Mouse (Mus musculus): ENCODE results near the gene Coq4.

The Coq4 gene

GRCm38 (mm10) chr2:29815678-29816371 lies 28.5 kb downstream of the Coq4 start:
- Histone ChIP-seq H3K4me3 (replicated peaks; ENCODE audit: low read length) (no peak overlapping the region), H3K9me3 (ENCODE audit: low read length) (no peaks in the 10 kb centered on the region), H3K4me1 (replicated peaks; ENCODE audit: low read depth, low read length) (peaks cover 54% of the 10 kb centered on the region), H3K36me3 (ENCODE audit: insufficient read depth, low read length) (peaks cover 62% of the 10 kb centered on the region), H3K27me3 (ENCODE audit: insufficient read depth, low read length) (no peaks in the 10 kb centered on the region)
- TF ChIP-seq POU5F1 (IDR thresholded peaks at IDR 0.05; ENCODE audit: borderline replicate concordance, low read length) (no peak), CTCF (conservative IDR thresholded peaks at IDR 0.05; ENCODE audit: low read length) (no peak), NANOG (IDR thresholded peaks at IDR 0.05; ENCODE audit: borderline replicate concordance, low read length) (no peak)

DNA sequence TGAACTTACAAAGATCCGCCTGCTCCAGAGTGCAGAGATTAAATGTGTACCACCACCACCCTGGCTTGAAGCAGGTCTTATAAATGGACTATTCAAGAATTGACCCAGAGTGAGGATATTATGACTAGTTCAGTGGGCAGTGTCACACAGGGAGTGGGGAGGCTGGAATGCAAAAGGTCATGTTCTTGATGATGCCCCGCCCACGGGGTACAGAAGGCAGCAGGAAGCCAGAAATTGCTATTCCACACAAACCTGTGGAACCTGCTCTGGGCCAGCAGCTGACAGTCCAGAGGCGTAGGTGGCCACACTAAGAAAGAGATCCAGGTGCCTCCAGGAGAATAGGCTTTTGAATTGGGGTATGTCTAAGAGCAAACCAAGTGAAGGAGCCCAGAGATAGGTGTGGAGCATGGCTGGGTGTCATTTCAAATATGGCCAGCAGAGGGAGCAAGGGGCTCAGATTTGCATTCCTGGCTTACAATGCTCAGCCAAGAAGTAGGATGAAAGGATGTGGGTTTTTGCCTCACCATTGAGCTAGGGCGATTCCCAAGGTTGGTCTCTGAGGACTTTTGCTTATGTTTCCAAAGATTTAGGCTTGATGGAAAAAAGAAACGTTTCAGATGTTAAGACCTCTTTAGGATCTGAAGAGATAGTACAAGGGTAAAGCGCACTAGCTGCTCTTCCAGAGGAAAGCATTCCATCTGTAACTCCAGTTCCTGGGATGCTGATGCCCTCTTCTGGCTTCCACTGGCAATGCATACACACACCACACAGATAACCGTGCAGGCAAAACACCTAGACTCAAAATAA lies 30.3 kb downstream of the Coq4 start:
- TF ChIP-seq NANOG (IDR thresholded peaks at IDR 0.05; ENCODE audit: borderline replicate concordance, low read length) (no peak), CTCF (conservative IDR thresholded peaks at IDR 0.05; ENCODE audit: low read length) (peak; percentile 90), POU5F1 (IDR thresholded peaks at IDR 0.05; ENCODE audit: borderline replicate concordance, low read length) (no peak)
- no peaks in the 10 kb centered on the region for H3K27me3 ChIP-seq (ENCODE audit: insufficient read depth, low read length)
- H3K9me3 ChIP-seq (ENCODE audit: low read length), result no peaks in the 10 kb centered on the region
- no peak overlapping the region for H3K4me3 ChIP-seq (replicated peaks; ENCODE audit: low read length)
- H3K4me1 ChIP-seq (replicated peaks; ENCODE audit: low read depth, low read length), result peaks cover 67% of the 10 kb centered on the region
- peaks cover 44% of the 10 kb centered on the region for H3K36me3 ChIP-seq (ENCODE audit: insufficient read depth, low read length)

GRCm38 (mm10) chr2:29819363-29819762 lies 32.1 kb downstream of the Coq4 start:
- TF ChIP-seq NANOG (IDR thresholded peaks at IDR 0.05; ENCODE audit: borderline replicate concordance, low read length), result no peak
- no peak for TF ChIP-seq POU5F1 (IDR thresholded peaks at IDR 0.05; ENCODE audit: borderline replicate concordance, low read length)
- TF ChIP-seq CTCF (conservative IDR thresholded peaks at IDR 0.05; ENCODE audit: low read length), result no peak

GRCm38 (mm10) chr2:29820025-29820817 lies 32.9 kb downstream of the Coq4 start, which contains the start of gene Urm1:
Urm1 (plus strand) TSS chr2:29820075.
- TF ChIP-seq CTCF (conservative IDR thresholded peaks at IDR 0.05; ENCODE audit: low read length) (no peak), NANOG (IDR thresholded peaks at IDR 0.05; ENCODE audit: borderline replicate concordance, low read length) (peak; percentile 55; the same call in 1 of the 2 replicates), POU5F1 (IDR thresholded peaks at IDR 0.05; ENCODE audit: borderline replicate concordance, low read length) (peak; percentile 64)
- Histone ChIP-seq H3K36me3 (ENCODE audit: insufficient read depth, low read length) (peaks cover 21% of the 10 kb centered on the region), H3K9me3 (ENCODE audit: low read length) (no peaks in the 10 kb centered on the region), H3K4me1 (replicated peaks; ENCODE audit: low read depth, low read length) (peaks cover 83% of the 10 kb centered on the region), H3K4me3 (replicated peaks; ENCODE audit: low read length) (peak within 1 kb of the TSS; percentile 72), H3K27me3 (ENCODE audit: insufficient read depth, low read length) (no peaks in the 10 kb centered on the region)

More at GRCm38 (mm10) chr2:29819363-29819762, 32.1 kb downstream of the Coq4 start:
- no peaks in the 10 kb centered on the region for H3K27me3 ChIP-seq (ENCODE audit: insufficient read depth, low read length)
- H3K4me1 ChIP-seq (replicated peaks; ENCODE audit: low read depth, low read length), result peaks cover 79% of the 10 kb centered on the region
- no peaks in the 10 kb centered on the region for H3K9me3 ChIP-seq (ENCODE audit: low read length)
- peak overlapping the region; percentile 8; the same call in 1 of the 2 replicates for H3K4me3 ChIP-seq (replicated peaks; ENCODE audit: low read length)
- H3K36me3 ChIP-seq (ENCODE audit: insufficient read depth, low read length), result peaks cover 27% of the 10 kb centered on the region

DNA sequence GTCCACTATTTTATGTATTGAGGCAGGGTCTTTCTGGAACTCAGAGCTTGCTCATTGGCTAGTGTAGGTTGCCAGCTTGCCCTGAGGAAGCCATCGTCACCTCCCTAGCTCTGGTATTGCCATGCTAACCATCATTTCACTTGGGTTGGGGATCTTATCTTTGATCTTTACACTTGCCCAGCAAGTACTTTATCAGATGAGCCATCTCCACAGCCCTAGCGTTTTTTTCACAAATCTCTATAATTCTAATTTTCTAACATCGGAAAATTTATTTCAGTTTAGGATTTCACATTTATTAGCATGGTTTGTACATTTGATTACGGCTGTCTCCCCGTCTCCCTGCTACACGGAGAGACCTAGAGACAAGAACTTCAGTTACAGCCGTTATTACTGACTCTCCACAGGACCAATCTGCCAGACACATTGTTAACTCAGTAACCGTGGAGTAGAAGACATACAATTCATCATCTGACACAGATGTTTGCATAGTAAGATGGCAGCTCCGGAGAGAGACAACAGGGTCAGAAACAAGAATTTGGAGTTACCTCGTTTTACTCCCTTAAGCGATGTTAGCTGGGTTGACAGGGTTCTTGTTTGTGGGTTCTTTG lies 39.1 kb downstream of the Coq4 start:
- no peaks in the 10 kb centered on the region for H3K9me3 ChIP-seq (ENCODE audit: low read length)
- TF ChIP-seq CTCF (conservative IDR thresholded peaks at IDR 0.05; ENCODE audit: low read length), result no peak
- TF ChIP-seq NANOG (IDR thresholded peaks at IDR 0.05; ENCODE audit: borderline replicate concordance, low read length), result no peak
- no peak for TF ChIP-seq POU5F1 (IDR thresholded peaks at IDR 0.05; ENCODE audit: borderline replicate concordance, low read length)

GRCm38 (mm10) chr2:29826926-29827708 lies 39.8 kb downstream of the Coq4 start:
- no peaks in the 10 kb centered on the region for H3K27me3 ChIP-seq (ENCODE audit: insufficient read depth, low read length)
- no peaks in the 10 kb centered on the region for H3K9me3 ChIP-seq (ENCODE audit: low read length)
- TF ChIP-seq CTCF (conservative IDR thresholded peaks at IDR 0.05; ENCODE audit: low read length), result no peak
- no peak for TF ChIP-seq NANOG (IDR thresholded peaks at IDR 0.05; ENCODE audit: borderline replicate concordance, low read length)
- no peak for TF ChIP-seq POU5F1 (IDR thresholded peaks at IDR 0.05; ENCODE audit: borderline replicate concordance, low read length)
- peak overlapping the region; percentile 100 for H3K4me3 ChIP-seq (replicated peaks; ENCODE audit: low read length)
- H3K4me1 ChIP-seq (replicated peaks; ENCODE audit: low read depth, low read length), result peaks cover 77% of the 10 kb centered on the region
- peaks cover 48% of the 10 kb centered on the region for H3K36me3 ChIP-seq (ENCODE audit: insufficient read depth, low read length)

More for the DNA sequence above, 39.1 kb downstream of the Coq4 start:
- Histone ChIP-seq H3K27me3 (ENCODE audit: insufficient read depth, low read length) (no peaks in the 10 kb centered on the region), H3K4me1 (replicated peaks; ENCODE audit: low read depth, low read length) (peaks cover 77% of the 10 kb centered on the region), H3K4me3 (replicated peaks; ENCODE audit: low read length) (peak overlapping the region; percentile 100), H3K36me3 (ENCODE audit: insufficient read depth, low read length) (peaks cover 41% of the 10 kb centered on the region)

DNA sequence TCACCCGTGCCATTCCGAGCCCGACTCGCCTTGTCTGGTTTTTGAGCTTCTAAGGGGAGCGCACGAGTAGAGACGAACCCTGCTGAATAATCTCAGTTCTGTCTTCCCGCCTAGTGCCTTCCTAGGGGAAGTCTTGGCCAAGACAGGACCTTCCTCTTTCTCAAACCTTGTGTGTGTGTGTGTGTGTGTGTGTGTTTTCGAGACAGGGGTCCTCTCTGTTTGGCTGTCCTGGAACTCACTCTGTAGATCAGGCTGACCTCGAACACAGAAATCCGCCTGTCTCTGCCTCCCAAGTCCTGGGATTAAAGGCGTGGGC lies 40.4 kb downstream of the Coq4 start:
- TF ChIP-seq CTCF (conservative IDR thresholded peaks at IDR 0.05; ENCODE audit: low read length), result no peak
- no peak for TF ChIP-seq NANOG (IDR thresholded peaks at IDR 0.05; ENCODE audit: borderline replicate concordance, low read length)
- TF ChIP-seq POU5F1 (IDR thresholded peaks at IDR 0.05; ENCODE audit: borderline replicate concordance, low read length), result no peak
- Histone ChIP-seq H3K36me3 (ENCODE audit: insufficient read depth, low read length) (peaks cover 51% of the 10 kb centered on the region), H3K4me1 (replicated peaks; ENCODE audit: low read depth, low read length) (peaks cover 76% of the 10 kb centered on the region), H3K4me3 (replicated peaks; ENCODE audit: low read length) (peak overlapping the region; percentile 100), H3K9me3 (ENCODE audit: low read length) (no peaks in the 10 kb centered on the region), H3K27me3 (ENCODE audit: insufficient read depth, low read length) (no peaks in the 10 kb centered on the region)
